Mouse (Mus musculus) lung, postnatal 0 days (tissue): Measurements from ENCODE around the gene Rev1.

ENCODE experiments used
- CTCF ChIP-seq: IDR thresholded peaks from 2 replicates; pipeline ENCODE4 v1.5.1; 2016; ENCODE audit warnings: antibody characterized with exemption, mild to moderate bottlenecking
- EP300 ChIP-seq: IDR thresholded peaks from 2 replicates; pipeline ENCODE4 v1.6.1; 2016; ENCODE audit warnings: antibody characterized with exemption, mild to moderate bottlenecking, control low read depth

DNA sequence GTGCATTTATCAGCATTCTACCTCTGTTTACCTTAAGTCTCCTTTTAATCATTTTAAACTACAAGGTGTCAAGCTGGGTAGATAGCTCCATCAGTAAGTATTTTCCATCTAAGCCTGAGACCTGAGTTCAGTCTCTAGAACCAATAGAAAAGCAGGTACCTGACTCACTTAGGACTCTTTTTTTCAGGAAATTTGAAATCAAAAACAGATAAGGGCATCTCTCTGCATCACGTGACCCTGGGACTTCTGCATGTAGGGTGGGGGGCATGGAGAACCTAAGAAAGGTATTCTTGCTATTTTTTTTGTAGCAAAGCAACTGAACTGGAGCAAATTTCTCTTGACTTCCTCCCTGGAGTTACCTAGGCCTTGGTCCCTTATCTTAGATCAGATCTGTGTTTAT, 11.8 kb upstream of the Rev1 start:
- no peak for TF ChIP-seq CTCF
- TF ChIP-seq EP300: no peak
